Mouse (Mus musculus) liver, adult 2 months (tissue): ENCODE measurements around the gene Cplane1.

Source experiments
- CTCF ChIP-seq: fragments of 200-500 bp; IDR thresholded peaks from 2 replicates; pipeline ENCODE4 v1.5.1; 2011; ENCODE audit warnings: low read depth, low read length, control low read depth
- POLR2A ChIP-seq: fragments of 200-500 bp; IDR thresholded peaks from 2 replicates; pipeline ENCODE4 v1.6.1; 2011; ENCODE audit warnings: low read length, control low read depth; ENCODE audit not compliant: insufficient read depth; ENCODE audit errors: extremely low read depth

DNA sequence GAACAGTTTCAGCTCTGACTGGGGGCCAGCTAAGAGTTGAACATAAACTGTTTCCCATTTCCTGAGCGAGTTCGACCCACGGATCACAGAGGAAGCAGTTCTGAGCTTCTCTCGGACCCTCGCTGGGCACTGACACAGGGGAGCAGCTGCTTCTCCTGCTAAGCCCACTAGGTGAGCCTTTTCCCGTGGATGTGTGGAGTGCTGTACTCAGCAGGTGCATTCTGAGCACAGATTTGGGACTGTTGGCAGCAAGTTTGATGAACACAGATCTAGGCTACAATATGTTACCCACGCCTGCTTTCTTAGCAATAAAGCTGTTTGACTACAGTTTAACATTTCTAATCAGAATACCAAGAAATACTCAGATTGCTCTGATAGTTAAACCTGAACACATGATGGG, 112.8 kb downstream of the Cplane1 start:
- TF ChIP-seq CTCF (no peak), POLR2A (no peak)
